Mouse (Mus musculus) frontal cortex, adult 2 months (tissue): ENCODE measurements around the gene Nr1h5. TPM values are rescaled to one million over a fixed set of nuclear protein-coding genes. Genes with fewer than 3 reads are reported as not detected.

ENCODE experiments used
- polyA plus RNA-seq: library from polyadenylated mRNA; depleted of rRNA; stranded (reverse); fragments of >200 nt; gene quantifications from 2 replicates; pipeline ENCODE4 v1.2.3, GENCODE M21; 2012; rRNA removed

Gene Nr1h5
- polyA plus RNA-seq, 1 experiment: 0.04 TPM

Other genes starting within 250 kb of the Nr1h5 start
- gene Tspan2, start 229.6 kb downstream of the Nr1h5 start, polyA plus RNA-seq: 46.1 and 50.2 TPM in 2 replicates
- 0.26 TPM in 1 of 2 replicates, not detected in the other for gene Tshb, start 181.4 kb downstream of the Nr1h5 start, polyA plus RNA-seq
- gene Sycp1, start 28.0 kb downstream of the Nr1h5 start, polyA plus RNA-seq: not detected in 2 replicates
- 34.4 and 36.9 TPM in 2 replicates for gene Sike1, start 31.6 kb upstream of the Nr1h5 start, polyA plus RNA-seq
- 88.3 and 91.6 TPM in 2 replicates for gene Csde1, start 56.3 kb upstream of the Nr1h5 start, polyA plus RNA-seq
- gene Nras, start 94.2 kb upstream of the Nr1h5 start, polyA plus RNA-seq: 34.4 and 34.5 TPM in 2 replicates
- not detected in 2 replicates for gene Ampd1, start 109.9 kb upstream of the Nr1h5 start, polyA plus RNA-seq
- 1.3 and 1.5 TPM in 2 replicates for gene Dennd2c, start 138.5 kb upstream of the Nr1h5 start, polyA plus RNA-seq
- gene Bcas2, start 207.5 kb upstream of the Nr1h5 start, polyA plus RNA-seq: 124 and 127 TPM in 2 replicates